Mouse (Mus musculus): ENCODE measurements around the gene Rimklb. TPM values are rescaled to one million over a fixed set of nuclear protein-coding genes. Genes with fewer than 3 reads are reported as not detected.

The Rimklb gene
- total RNA-seq, 2 experiments from 2014 or later, result 246 to 252 TPM

DNA sequence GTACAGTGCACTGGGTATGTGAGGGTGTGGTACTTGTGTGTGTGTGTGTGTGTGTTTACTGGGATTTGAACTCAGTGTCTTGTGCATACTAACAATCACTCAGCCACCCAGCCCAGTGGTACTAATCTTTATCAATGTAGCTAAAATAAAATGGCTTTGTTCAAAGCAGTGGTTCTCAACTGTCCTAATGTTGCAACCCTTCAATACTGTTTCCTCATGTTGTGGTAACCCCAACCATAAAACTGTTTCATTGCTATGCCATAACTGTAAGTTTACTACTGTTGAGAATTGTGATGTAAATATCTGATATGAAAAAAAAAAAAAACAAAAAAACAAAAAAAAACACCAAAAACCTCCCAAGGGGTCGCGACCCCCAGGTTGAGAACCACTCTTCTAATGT is 63.3 kb downstream of the Rimklb start:
- no peak for DNase-seq (ENCODE audit: low spot score in 2 of 2)

DNA sequence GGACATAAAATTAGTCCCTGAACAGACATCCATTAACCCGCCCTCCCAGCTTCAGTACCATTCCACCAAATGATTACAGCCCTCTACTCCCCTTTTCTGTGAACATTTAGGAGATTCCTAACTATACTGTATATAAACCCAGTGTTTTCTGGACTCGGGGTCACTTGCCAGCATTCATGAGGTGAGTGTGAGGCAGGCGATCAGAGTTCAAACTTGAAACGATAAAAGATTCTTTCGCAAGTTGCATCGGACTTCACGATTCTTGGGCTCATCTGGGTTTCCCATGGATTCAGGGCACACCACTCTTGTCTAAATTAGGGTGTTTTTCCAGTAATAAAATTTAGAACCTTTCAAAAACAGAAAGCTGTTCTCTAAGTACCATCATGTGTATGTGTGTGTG is 71.1 kb downstream of the Rimklb start:
- no peak for DNase-seq (ENCODE audit: low spot score in 2 of 2)

DNA sequence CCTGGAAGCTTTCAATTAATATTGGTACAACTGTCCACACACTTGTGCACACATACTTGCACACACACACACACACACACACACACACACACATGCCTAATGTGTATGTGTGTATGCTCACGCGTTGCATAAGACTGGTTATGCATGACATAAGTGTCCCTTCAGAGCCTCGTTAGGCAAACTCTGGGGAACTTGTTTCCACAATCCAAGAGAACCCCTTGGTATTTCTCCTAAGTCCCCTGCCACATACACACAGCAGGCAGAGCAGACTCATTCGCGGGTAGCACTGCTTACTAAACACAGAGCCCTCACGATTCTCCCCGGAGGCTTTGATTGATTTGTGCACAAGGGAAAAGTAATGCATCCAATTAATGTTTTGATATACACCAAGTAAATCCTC is 81.5 kb downstream of the Rimklb start:
- no peak for DNase-seq (ENCODE audit: low spot score in 2 of 2)

DNA sequence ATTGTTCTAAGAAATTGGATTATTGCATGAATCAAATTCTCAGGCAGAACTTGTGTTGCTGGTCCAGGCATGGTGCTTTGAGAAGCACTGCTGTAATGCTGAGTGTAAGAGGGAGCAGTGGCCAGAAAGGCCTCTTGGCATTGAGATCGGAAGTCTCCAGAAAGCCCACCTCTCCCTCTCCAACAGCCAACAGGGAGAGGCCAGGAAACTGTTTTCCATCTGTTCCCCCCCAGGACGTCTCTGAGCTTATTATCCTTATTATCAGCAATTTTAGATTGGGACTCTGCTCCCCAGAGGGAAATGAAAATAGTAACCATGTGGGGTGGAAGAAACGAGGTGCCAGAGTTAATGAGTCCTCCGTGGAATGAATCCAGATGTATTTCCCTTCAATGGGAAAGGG is 82.2 kb downstream of the Rimklb start:
- no peak for DNase-seq (ENCODE audit: low spot score in 2 of 2)

DNA sequence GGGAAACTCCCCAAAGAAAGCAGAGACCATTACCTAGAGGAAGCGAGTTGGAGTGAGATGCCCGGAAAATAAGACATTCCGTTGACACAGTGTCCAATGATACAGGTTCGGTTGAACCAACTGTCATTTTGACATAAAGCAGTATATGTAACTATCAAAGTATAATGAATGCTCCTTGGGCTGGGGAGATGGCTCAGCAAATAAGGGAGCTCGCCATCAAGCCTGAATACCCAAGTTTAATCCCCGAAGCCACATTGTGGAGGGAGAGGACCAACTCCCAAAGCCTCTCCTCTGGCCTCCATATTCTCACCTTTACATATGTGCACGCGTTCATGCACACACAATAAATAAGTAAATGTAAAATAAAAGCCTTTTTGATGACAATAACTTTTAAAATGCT is 87.3 kb downstream of the Rimklb start:
- no peak for DNase-seq (ENCODE audit: low spot score in 2 of 2)

DNA sequence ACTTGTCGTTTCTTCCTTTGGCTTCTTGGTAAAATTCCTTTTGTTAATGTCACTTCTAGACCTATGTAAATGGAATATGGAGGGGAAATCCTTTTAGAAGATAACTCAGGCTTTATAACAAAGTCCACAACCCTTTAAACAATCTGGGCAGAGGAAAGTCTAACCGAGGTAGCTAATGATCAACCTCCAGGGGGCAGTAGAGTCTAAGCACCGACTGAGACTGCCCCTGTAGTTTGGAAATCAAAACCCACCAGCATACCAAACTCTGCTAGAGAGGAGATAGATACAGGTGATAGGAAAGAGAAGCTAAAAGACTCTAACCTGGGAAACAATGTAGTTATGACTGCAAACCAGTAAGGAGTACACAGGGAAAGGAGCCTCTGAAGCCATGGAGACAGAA is 96.3 kb downstream of the Rimklb start:
- peak; percentile 42 to 57 for DNase-seq (ENCODE audit: low spot score in 2 of 2)

DNA sequence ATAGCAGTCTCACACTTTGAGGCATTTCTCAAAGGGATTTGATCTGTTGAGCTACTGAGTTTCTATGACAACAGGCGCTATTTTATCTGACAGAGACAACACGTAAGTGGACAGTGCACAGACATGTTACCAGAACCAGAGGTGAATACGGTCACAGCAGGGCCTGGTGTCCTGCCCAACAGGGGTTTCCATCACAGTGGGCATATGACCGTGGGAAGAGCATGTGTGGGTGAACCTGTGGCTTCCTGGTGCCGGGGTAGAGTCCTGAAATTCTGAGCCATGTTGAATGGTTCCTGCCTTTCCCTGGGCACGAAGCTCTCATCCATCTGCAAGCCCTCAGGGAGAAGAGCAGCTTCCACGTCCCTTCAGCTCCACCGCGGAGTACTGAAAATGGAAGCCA is 98.3 kb downstream of the Rimklb start:
- no peak for DNase-seq (ENCODE audit: low spot score in 2 of 2)

Other genes starting within 250 kb of the Rimklb start
- 1 to 10 TPM in 1 of 2 experiments, under 1 TPM in 1; 0.59 to 1.2 TPM for gene Klrg1, start 215.9 kb downstream of the Rimklb start, total RNA-seq (2021)
- gene M6pr, start 190.0 kb downstream of the Rimklb start, total RNA-seq (2021), result 10 to 100 TPM; 46.4 to 47.0 TPM
- 10 to 100 TPM; 64.2 to 66.0 TPM for gene Phc1, start 158.2 kb downstream of the Rimklb start, total RNA-seq (2021)
- 1 to 10 TPM in 1 of 2 experiments, under 1 TPM in 1; 0.73 to 1.2 TPM for gene Mfap5, start 7.1 kb upstream of the Rimklb start, total RNA-seq (2021)
- not detected for gene Aicda, start 55.0 kb upstream of the Rimklb start, total RNA-seq (2021)
- 1 to 10 TPM; 2.0 to 2.4 TPM for gene Apobec1, start 103.7 kb upstream of the Rimklb start, total RNA-seq (2021)
- not detected for gene Gdf3, start 111.3 kb upstream of the Rimklb start, total RNA-seq (2021)
- gene Dppa3, start 127.6 kb upstream of the Rimklb start, total RNA-seq (2021), result not detected
- not detected for gene Nanog, start 208.7 kb upstream of the Rimklb start, total RNA-seq (2021)